Mouse (Mus musculus) neural tube, embryonic 14.5 days (tissue): ENCODE measurements around the gene Cwc27. TPM values are rescaled to one million over a fixed set of nuclear protein-coding genes. Genes with fewer than 3 reads are reported as not detected.

Source experiments
- ATAC-seq: fragments of 200-750 bp; cut with Nextera tagmentation; 2 replicates; pipeline ENCODE4 v1.8.0; 2017; ENCODE audit warnings: low read depth, mild to moderate bottlenecking, moderate TSS enrichment, moderate library complexity
- H3K27ac ChIP-seq: fragments of 300-500 bp; sonication (generic); 2 replicates; pipeline ENCODE4 v1.5.1; 2014; ENCODE audit warnings: low read depth, mild to moderate bottlenecking, control low read depth, low read length, moderate library complexity, mixed read lengths
- H3K27me3 ChIP-seq: fragments of 300-500 bp; sonication (generic); 2 replicates; pipeline ENCODE4 v1.6.1; 2014; ENCODE audit warnings: low read length; ENCODE audit not compliant: control insufficient read depth, insufficient read depth
- H3K36me3 ChIP-seq: fragments of 300-500 bp; sonication (generic); 2 replicates; pipeline ENCODE4 v1.6.1; 2014; ENCODE audit warnings: low read length, mixed read lengths; ENCODE audit not compliant: control insufficient read depth, insufficient read depth
- H3K4me1 ChIP-seq: fragments of 300-500 bp; sonication (generic); 2 replicates; pipeline ENCODE4 v1.6.1; 2014; ENCODE audit warnings: low read length; ENCODE audit not compliant: control insufficient read depth, insufficient read depth
- H3K4me2 ChIP-seq: fragments of 300-500 bp; sonication (generic); 2 replicates; pipeline ENCODE4 v1.6.1; 2014; ENCODE audit warnings: mild to moderate bottlenecking, low read depth, low read length, control low read depth
- H3K4me3 ChIP-seq: fragments of 300-500 bp; sonication (generic); 2 replicates; pipeline ENCODE4 v1.5.1; 2014; ENCODE audit warnings: low read depth, low read length, control low read depth, mixed read lengths
- H3K9ac ChIP-seq: fragments of 300-500 bp; sonication (generic); replicated peaks from 2 replicates; pipeline ENCODE4 v1.6.1; 2014; ENCODE audit warnings: low read depth, mild to moderate bottlenecking, control low read depth, low read length, mixed read lengths
- H3K9me3 ChIP-seq: fragments of 300-500 bp; sonication (generic); 2 replicates; pipeline ENCODE4 v1.6.1; 2016; ENCODE audit warnings: low read length; ENCODE audit not compliant: control insufficient read depth
- WGBS: fragments of 180-500 bp; shearing (Covaris S2); extraction: QIAGEN DNeasy Blood & Tissue Kit; methylation state at CpG from one replicate; pipeline ENCODE4 v1.1.7; 2014; 5-methylcytosine and 5-hydroxymethylcytosine counted together
- polyA plus RNA-seq: library from polyadenylated mRNA; unstranded; fragments of >200 nt; fragmentation: Nextera tagmentation; extraction: Ambion mirVana; gene quantifications from 2 replicates; pipeline ENCODE4 v1.2.1, GENCODE M21; 2014

Gene Cwc27
- polyA plus RNA-seq, 1 experiment from 2014 or later, result 25.0 TPM

DNA sequence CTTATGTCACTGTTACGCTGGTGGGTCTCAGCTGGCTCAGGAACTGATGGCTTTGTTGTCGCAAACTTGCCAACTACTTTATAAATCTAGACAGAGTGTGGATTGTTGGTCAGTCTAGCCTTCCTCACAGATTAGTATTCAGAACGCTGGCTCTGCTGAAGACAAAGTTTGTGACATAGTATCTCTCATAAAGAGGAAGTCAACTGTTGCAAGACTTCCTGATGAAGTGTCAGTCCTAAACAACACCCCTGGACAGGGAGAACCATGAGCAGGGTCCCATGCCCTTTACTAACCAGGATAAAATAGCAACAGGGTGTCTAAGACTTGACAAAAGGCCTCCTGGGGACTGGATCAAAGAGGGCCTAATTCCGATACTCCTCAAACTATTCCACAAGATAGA lies 205.6 kb downstream of the Cwc27 start:
- Histone ChIP-seq H3K36me3 (no peaks in the 10 kb centered on the region), H3K4me3 (no peak overlapping the region), H3K27ac (no peak overlapping the region), H3K4me1 (no peaks in the 10 kb centered on the region), H3K9ac (no peak overlapping the region), H3K9me3 (no peaks in the 10 kb centered on the region), H3K27me3 (no peaks in the 10 kb centered on the region), H3K4me2 (no peak overlapping the region)
- 93% methylated on average over 4 of the region's 4 CpGs for WGBS
- no peak for ATAC-seq

DNA sequence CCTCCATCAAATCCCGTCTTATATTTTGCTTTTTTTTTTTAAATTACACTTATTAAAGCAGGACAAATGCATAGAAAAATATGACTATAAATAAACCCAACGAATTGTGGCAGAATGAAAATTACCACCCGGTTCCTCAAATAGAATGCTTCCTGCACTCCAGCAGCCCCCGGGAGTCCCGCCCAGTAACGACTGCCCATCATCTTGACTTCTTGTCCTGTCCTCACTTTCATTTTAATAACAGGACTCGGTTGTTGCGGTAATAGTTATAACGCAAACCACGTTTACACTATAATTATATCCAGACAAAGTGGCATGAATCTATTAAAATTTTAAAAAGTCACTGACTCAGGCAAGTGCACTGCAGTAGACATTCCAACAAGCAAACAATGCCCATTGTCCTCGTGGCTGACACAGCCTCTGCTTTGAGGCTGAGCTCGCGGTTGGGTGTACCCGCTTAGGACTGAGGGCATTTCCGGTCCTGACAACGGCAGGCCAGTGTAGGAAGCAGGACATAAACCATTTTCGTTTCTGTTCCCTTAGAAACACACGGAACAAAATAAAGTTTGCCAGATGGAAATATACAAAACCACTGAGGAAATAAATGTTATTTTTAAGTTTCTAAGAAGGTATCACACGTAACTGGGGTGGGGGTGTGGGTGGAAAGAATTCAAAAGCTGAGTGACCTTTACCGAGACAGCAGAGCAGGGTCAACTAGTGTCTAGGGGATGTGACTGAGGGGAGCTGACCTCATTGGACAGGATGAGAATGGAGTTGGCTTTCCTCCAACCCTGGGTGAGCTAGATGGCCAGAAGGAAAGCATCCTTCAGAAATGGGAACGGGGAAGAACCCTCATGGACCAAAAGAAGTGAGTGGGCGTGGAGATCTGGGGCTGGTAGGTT lies 206.5 kb downstream of the Cwc27 start:
- no peak overlapping the region for H3K4me3 ChIP-seq
- no peaks in the 10 kb centered on the region for H3K27me3 ChIP-seq
- H3K4me1 ChIP-seq, result no peaks in the 10 kb centered on the region
- 90% methylated on average over 22 of the region's 22 CpGs for WGBS
- H3K36me3 ChIP-seq, result no peaks in the 10 kb centered on the region
- H3K27ac ChIP-seq, result no peak overlapping the region
- no peaks in the 10 kb centered on the region for H3K9me3 ChIP-seq
- no peak overlapping the region for H3K4me2 ChIP-seq
- ATAC-seq, result no peak
- H3K9ac ChIP-seq, result no peak overlapping the region

- no peaks in the 10 kb centered on the region for H3K36me3 ChIP-seq
- no peaks in the 10 kb centered on the region for H3K9me3 ChIP-seq
- no peak overlapping the region for H3K4me2 ChIP-seq
- 90% methylated on average over 18 of the region's 18 CpGs for WGBS
- H3K9ac ChIP-seq, result no peak overlapping the region
- H3K4me3 ChIP-seq, result no peak overlapping the region
- no peaks in the 10 kb centered on the region for H3K4me1 ChIP-seq
- no peak for ATAC-seq
- no peaks in the 10 kb centered on the region for H3K27me3 ChIP-seq
- no peak overlapping the region for H3K27ac ChIP-seq
Observed at GRCm38 (mm10) chr13:104608516-104608915, 208.4 kb downstream of the Cwc27 start.

DNA sequence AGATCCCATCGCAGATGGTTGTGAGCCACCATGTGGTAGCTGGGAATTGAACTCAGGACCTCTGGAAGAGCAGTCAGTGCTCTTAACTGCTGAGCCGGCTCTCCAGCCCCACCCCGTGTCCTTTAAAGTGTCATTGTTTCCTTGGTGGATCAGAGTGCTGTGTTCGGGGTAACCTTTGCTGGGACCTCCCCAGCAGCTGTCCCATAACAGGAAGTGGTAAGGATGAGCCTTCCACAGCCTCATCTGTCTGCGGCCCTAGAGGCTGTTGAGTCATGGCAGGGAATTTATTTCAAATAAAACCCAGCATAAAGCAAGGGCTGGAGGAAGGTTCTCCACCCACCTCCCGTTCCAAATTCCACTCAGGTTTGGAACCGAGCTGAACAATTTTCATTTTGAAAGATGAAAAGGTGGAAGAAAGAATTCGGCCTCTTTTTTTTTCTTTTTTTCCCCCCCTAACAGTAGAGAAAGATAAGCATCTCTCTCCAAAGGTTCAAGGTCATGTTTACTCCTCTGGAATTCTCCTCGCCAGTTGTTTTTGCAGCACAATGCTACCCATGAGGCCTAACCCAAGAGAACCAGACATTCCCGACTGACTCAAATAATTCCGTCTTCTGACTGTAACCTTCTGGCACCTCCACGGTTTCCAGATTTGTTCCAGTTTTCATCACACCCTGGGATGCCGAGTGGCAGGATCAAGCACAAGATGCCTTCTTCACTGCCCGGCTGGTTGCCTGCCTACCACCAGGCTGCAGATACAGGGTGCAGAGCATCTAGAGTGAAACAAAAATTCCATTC lies 210.0 kb downstream of the Cwc27 start:
- Histone ChIP-seq H3K27me3 (no peaks in the 10 kb centered on the region), H3K4me2 (no peak overlapping the region), H3K27ac (no peak overlapping the region), H3K4me1 (no peaks in the 10 kb centered on the region), H3K4me3 (no peak overlapping the region), H3K9ac (no peak overlapping the region), H3K9me3 (no peaks in the 10 kb centered on the region), H3K36me3 (no peaks in the 10 kb centered on the region)
- 79% methylated on average over 14 of the region's 14 CpGs for WGBS
- no peak for ATAC-seq

DNA sequence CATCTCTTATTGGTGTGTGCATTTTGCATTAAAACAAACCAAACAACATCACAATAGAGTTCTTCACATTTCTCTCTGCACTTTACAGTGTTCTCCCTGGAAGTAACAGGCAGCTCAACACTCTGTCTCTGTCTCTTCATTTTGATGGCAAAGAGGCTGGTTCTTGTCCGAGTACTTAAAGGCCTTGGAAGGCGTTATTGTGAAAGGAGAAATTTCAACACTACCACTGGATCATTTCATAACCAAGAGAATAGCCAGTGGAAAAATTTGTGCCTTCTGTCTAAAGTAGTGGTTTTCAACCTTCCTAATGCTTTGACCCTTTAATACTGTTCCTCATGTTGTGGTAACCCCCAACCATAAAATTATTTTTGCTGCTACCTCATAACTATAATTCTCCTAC lies 211.8 kb downstream of the Cwc27 start:
- WGBS, result 91% methylated on average over 2 of the region's 2 CpGs
- Histone ChIP-seq H3K27me3 (no peaks in the 10 kb centered on the region), H3K9me3 (no peaks in the 10 kb centered on the region), H3K4me3 (no peak overlapping the region), H3K36me3 (no peaks in the 10 kb centered on the region), H3K9ac (no peak overlapping the region), H3K4me2 (no peak overlapping the region), H3K27ac (no peak overlapping the region), H3K4me1 (no peaks in the 10 kb centered on the region)
- no peak for ATAC-seq

GRCm38 (mm10) chr13:104602197-104602596 lies 214.7 kb downstream of the Cwc27 start:
- H3K4me1 ChIP-seq, result no peaks in the 10 kb centered on the region
- no peak for ATAC-seq

GRCm38 (mm10) chr13:104601783-104602182 lies 215.2 kb downstream of the Cwc27 start:
- H3K9ac ChIP-seq, result no peak overlapping the region
- no peaks in the 10 kb centered on the region for H3K27me3 ChIP-seq
- WGBS, result 91% methylated on average over 3 of the region's 3 CpGs
- H3K36me3 ChIP-seq, result no peaks in the 10 kb centered on the region
- no peaks in the 10 kb centered on the region for H3K9me3 ChIP-seq
- no peak overlapping the region for H3K27ac ChIP-seq
- no peak overlapping the region for H3K4me3 ChIP-seq
- H3K4me2 ChIP-seq, result no peak overlapping the region
- no peak for ATAC-seq
- no peaks in the 10 kb centered on the region for H3K4me1 ChIP-seq

More at GRCm38 (mm10) chr13:104602197-104602596, 214.7 kb downstream of the Cwc27 start:
- no peak overlapping the region for H3K4me3 ChIP-seq
- H3K9me3 ChIP-seq, result no peaks in the 10 kb centered on the region
- H3K27me3 ChIP-seq, result no peaks in the 10 kb centered on the region
- WGBS, result 74% methylated on average over 6 of the region's 6 CpGs
- H3K27ac ChIP-seq, result no peak overlapping the region
- H3K4me2 ChIP-seq, result no peak overlapping the region
- H3K9ac ChIP-seq, result no peak overlapping the region
- H3K36me3 ChIP-seq, result no peaks in the 10 kb centered on the region

DNA sequence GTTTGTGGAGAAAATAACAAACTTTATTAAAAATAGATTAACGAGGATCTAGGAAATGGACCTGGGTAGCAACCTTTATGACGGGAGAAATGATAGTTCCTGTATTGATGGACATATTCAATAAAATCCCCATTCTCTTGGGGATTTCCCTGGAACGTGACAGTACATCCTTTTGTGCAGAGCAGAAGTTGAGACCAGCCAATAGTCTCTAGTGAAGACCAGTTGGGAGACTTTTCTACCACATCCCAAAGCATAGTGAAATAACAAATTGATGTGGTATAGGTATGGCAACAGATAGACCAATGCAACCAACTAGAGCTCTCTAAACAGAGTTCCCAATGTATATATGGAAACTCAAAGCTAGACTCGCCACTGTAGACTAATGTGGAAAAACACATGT lies 220.7 kb downstream of the Cwc27 start:
- no peaks in the 10 kb centered on the region for H3K36me3 ChIP-seq
- H3K27ac ChIP-seq, result no peak overlapping the region
- 83% methylated on average over 4 of the region's 4 CpGs for WGBS
- no peak overlapping the region for H3K4me2 ChIP-seq
- H3K9me3 ChIP-seq, result no peaks in the 10 kb centered on the region
- no peaks in the 10 kb centered on the region; the same call in 1 of the 2 replicates for H3K4me1 ChIP-seq
- no peaks in the 10 kb centered on the region for H3K27me3 ChIP-seq
- ATAC-seq, result no peak
- no peak overlapping the region for H3K4me3 ChIP-seq
- no peak overlapping the region for H3K9ac ChIP-seq

- H3K27ac ChIP-seq, result no peak overlapping the region
- H3K4me2 ChIP-seq, result no peak overlapping the region
- H3K4me1 ChIP-seq, result no peaks in the 10 kb centered on the region; the same call in 1 of the 2 replicates
- WGBS, result 18% methylated on average over 4 of the region's 4 CpGs
- H3K27me3 ChIP-seq, result no peaks in the 10 kb centered on the region
- H3K4me3 ChIP-seq, result no peak overlapping the region
- H3K9ac ChIP-seq, result no peak overlapping the region
- H3K9me3 ChIP-seq, result no peaks in the 10 kb centered on the region
- no peaks in the 10 kb centered on the region for H3K36me3 ChIP-seq
- peak; percentile 83 for ATAC-seq
Observed at GRCm38 (mm10) chr13:104594820-104595351, 222.1 kb downstream of the Cwc27 start.
